11 mouse cellular contexts compared by ENCODE assay signal in the genomic region with DNA sequence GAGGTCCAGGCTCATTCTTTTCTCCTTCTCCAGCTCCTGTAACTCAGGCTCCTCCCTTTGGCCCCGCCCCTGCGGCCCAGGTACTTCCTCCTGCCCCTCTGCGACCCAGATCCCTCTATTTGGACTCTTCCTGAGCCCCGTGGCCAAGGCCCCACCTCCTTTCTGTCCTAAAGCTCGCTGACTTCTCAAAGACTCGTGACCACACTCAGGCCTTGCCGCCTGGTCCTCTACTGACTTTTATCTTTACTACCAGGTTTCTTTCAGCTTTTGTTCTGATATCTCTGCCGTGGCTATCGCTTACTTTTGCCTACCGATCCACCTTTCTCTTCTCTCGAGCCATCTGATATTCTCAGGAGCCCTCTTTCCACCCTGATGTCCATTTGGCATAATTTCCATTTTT. TPM values are rescaled to one million over a fixed set of nuclear protein-coding genes. Genes with fewer than 3 reads are reported as not detected.
DNase-seq lines count a peak whose midpoint lies in the region; ATAC-seq lines count a peak whose summit lies in the region.
"Had no signal": no experiment of that assay in that cellular context is flagged by ENCODE, and none has a peak within 500 bp of the region (broad histone marks: within the 10 kb centered on the region; RNA-seq: fewer than 3 reads in every experiment).

No protein-coding gene starts in this region.

- H3K36me3 ChIP-seq in lung, embryonic 16.5 days (ENCODE audit: control insufficient read depth, insufficient read depth, low read length): no peaks in the 10 kb centered on the region
- no peaks in the 10 kb centered on the region for H3K36me3 ChIP-seq in embryonic facial prominence, embryonic 10.5 days (replicated peaks)
- H3K36me3 ChIP-seq in liver, embryonic 13.5 days: no peaks in the 10 kb centered on the region

- H3K9ac ChIP-seq in lung, embryonic 16.5 days (ENCODE audit: low read length): no peak overlapping the region
- no peak overlapping the region for H3K9ac ChIP-seq in liver, embryonic 13.5 days

- H3K27me3 ChIP-seq in lung, embryonic 16.5 days (ENCODE audit: control insufficient read depth, insufficient read depth, low read depth, low read length): peaks cover 92% of the 10 kb centered on the region
- peaks cover 100% of the 10 kb centered on the region for H3K27me3 ChIP-seq in embryonic facial prominence, embryonic 10.5 days (replicated peaks; ENCODE audit: low read depth, poor library complexity, severe bottlenecking)
- peaks cover 100% of the 10 kb centered on the region for H3K27me3 ChIP-seq in liver, embryonic 13.5 days

- H3K4me2 ChIP-seq in lung, embryonic 16.5 days (ENCODE audit: low read depth, low read length): peak overlapping the region; percentile 48
- 0 out of 2 replicates have a peak overlapping the region, but pooled peaks have one; percentile 1 for H3K4me2 ChIP-seq in liver, embryonic 13.5 days

- no peak overlapping the region for H3K27ac ChIP-seq in lung, embryonic 16.5 days (ENCODE audit: low read length)
- H3K27ac ChIP-seq in embryonic facial prominence, embryonic 10.5 days (replicated peaks): no peak overlapping the region
- H3K27ac ChIP-seq in liver, embryonic 13.5 days: no peak overlapping the region

- H3K9me3 ChIP-seq in lung, embryonic 16.5 days (ENCODE audit: control insufficient read depth, low read length): peaks cover 5% of the 10 kb centered on the region
- H3K9me3 ChIP-seq in embryonic facial prominence, embryonic 10.5 days: peaks cover 6% of the 10 kb centered on the region
- 0 out of 2 replicates have a peak, but pooled peaks cover 4% of the 10 kb centered on the region for H3K9me3 ChIP-seq in liver, embryonic 13.5 days (replicated peaks)

- no peak for ATAC-seq in CD4-positive, CD25-positive, alpha-beta regulatory T cell, adult 4 months
- ATAC-seq in lung, embryonic 16.5 days (ENCODE audit: low read depth): 0 out of 2 replicates have a peak, but pooled peaks have one; percentile 29
- no peak for ATAC-seq in liver, embryonic 13.5 days (ENCODE audit: low read depth)

- WGBS in lung, embryonic 16.5 days: 12% methylated on average over 11 of the region's 11 CpGs
- 11% methylated on average over 11 of the region's 11 CpGs for WGBS in embryonic facial prominence, embryonic 10.5 days
- 4% methylated on average over 11 of the region's 11 CpGs for WGBS in liver, embryonic 13.5 days (ENCODE audit: insufficient replicate concordance)

- peak overlapping the region; percentile 19; the same call in 1 of the 2 replicates for H3K4me3 ChIP-seq in lung, embryonic 16.5 days (ENCODE audit: low read length)
- H3K4me3 ChIP-seq in embryonic facial prominence, embryonic 10.5 days: peak overlapping the region; percentile 41
- 0 out of 2 replicates have a peak overlapping the region, but pooled peaks have one; percentile 8 for H3K4me3 ChIP-seq in liver, embryonic 13.5 days (replicated peaks)

- peak; percentile 39 for DNase-seq in CD4-positive, CD25-positive, alpha-beta regulatory T cell, adult 2 months (ENCODE audit: low read depth, low spot score)
- DNase-seq in lung, postnatal 10 days: no peak
- DNase-seq in embryonic facial prominence, embryonic 10.5 days (ENCODE audit: low spot score): peak; percentile 43
- no peak for DNase-seq in liver, embryonic 13.5 days
- DNase-seq in adrenal gland, postnatal 36 days: no peak
- DNase-seq in spleen, adult 12 weeks (ENCODE audit: low spot score): no peak
- DNase-seq: cerebellum, postnatal 25 days; kidney, adult 9 months; thymus, postnatal 36 days had no signal

- H3K4me1 ChIP-seq in lung, embryonic 16.5 days (replicated peaks; ENCODE audit: control insufficient read depth, insufficient read depth, low read length): peaks cover 12% of the 10 kb centered on the region
- peaks cover 26% of the 10 kb centered on the region for H3K4me1 ChIP-seq in embryonic facial prominence, embryonic 10.5 days
- peaks cover 18% of the 10 kb centered on the region for H3K4me1 ChIP-seq in liver, embryonic 13.5 days (replicated peaks)

RNA-seq across cellular contexts. Expression of a gene that starts 10.8 kb away (rescaled TPM):
- polyA plus RNA-seq in CD4-positive, CD25-positive, alpha-beta regulatory T cell, adult 4 months (2017; shearing (Covaris generic)): not detected
- polyA plus RNA-seq in lung, embryonic 16.5 days (2015; fragmentation: Nextera tagmentation; extraction: Ambion mirVana): 0.52 and 1.1 TPM in 2 replicates
- not detected in 2 replicates for polyA plus RNA-seq in embryonic facial prominence, embryonic 10.5 days (2016; fragmentation: Nextera tagmentation; extraction: Ambion mirVana)
- 0.50 TPM in 1 of 2 replicates, not detected in the other for polyA plus RNA-seq in liver, embryonic 13.5 days (2015; fragmentation: Nextera tagmentation; extraction: Ambion mirVana)
- total RNA-seq in adrenal gland, postnatal 36 days (2021): 1 to 10 TPM in 1 of 2 experiments, not detected in 1; 6.1 TPM

RNA-seq across cellular contexts. Expression of a gene that starts 12.2 kb away (rescaled TPM):
- polyA plus RNA-seq in CD4-positive, CD25-positive, alpha-beta regulatory T cell, adult 4 months (2017; shearing (Covaris generic)): 10 to 100 TPM; 49.2 to 76.0 TPM
- 43.6 and 46.2 TPM in 2 replicates for polyA plus RNA-seq in lung, embryonic 16.5 days (2015; fragmentation: Nextera tagmentation; extraction: Ambion mirVana)
- polyA plus RNA-seq in embryonic facial prominence, embryonic 10.5 days (2016; fragmentation: Nextera tagmentation; extraction: Ambion mirVana): 73.2 and 80.3 TPM in 2 replicates
- polyA plus RNA-seq in liver, embryonic 13.5 days (2015; fragmentation: Nextera tagmentation; extraction: Ambion mirVana): 23.1 and 25.0 TPM in 2 replicates
- 10 to 100 TPM; 22.3 TPM for total RNA-seq in adrenal gland, postnatal 36 days (2021)

RNA-seq across cellular contexts. Expression of a gene that starts 30.5 kb away (rescaled TPM):
- 1 to 10 TPM in 1 of 2 experiments, under 1 TPM in 1; 0.77 to 2.0 TPM for polyA plus RNA-seq in CD4-positive, CD25-positive, alpha-beta regulatory T cell, adult 4 months (2017; shearing (Covaris generic))
- 107 and 127 TPM in 2 replicates for polyA plus RNA-seq in lung, embryonic 16.5 days (2015; fragmentation: Nextera tagmentation; extraction: Ambion mirVana)
- 7.1 and 8.8 TPM in 2 replicates for polyA plus RNA-seq in embryonic facial prominence, embryonic 10.5 days (2016; fragmentation: Nextera tagmentation; extraction: Ambion mirVana)
- polyA plus RNA-seq in liver, embryonic 13.5 days (2015; fragmentation: Nextera tagmentation; extraction: Ambion mirVana): 3.6 and 3.9 TPM in 2 replicates
- total RNA-seq in adrenal gland, postnatal 36 days (2021): 10 to 100 TPM; 77.8 to 94.6 TPM

Comparison
In these comparisons a context has a peak if more than half of its experiments do, and no peak if none do; other contexts are left out.
1. DNase-seq: peak in CD4-positive, CD25-positive, alpha-beta regulatory T cell, adult 2 months (single experiment) and embryonic facial prominence, embryonic 10.5 days (single experiment); none in lung, postnatal 10 days (single experiment), liver, embryonic 13.5 days (single experiment), adrenal gland, postnatal 36 days (0 of 2) and spleen, adult 12 weeks (single experiment).
2. RNA of a gene that starts 30.5 kb away (polyA plus RNA-seq): 107 to 127 TPM in lung, embryonic 16.5 days; 7.1 to 8.8 TPM in embryonic facial prominence, embryonic 10.5 days, 3.6 to 3.9 TPM in liver, embryonic 13.5 days and 0.77 to 2.0 TPM in CD4-positive, CD25-positive, alpha-beta regulatory T cell, adult 4 months; every median in the first group is over 10 times any median in the second.
3. Peak in every context shown above with its lines, with median percentiles within 50 percentile points of each other: H3K4me3 ChIP-seq.